Mouse (Mus musculus) ES-Bruce4 (cell line): ENCODE results near the gene Wdfy3. TPM values are rescaled to one million over a fixed set of nuclear protein-coding genes. Genes with fewer than 3 reads are reported as not detected.

Source experiments
- H3K27ac ChIP-seq: 2 replicates; pipeline ENCODE4 v1.5.1; 2012; ENCODE audit warnings: low read length, inconsistent platforms; ENCODE audit not compliant: insufficient read depth
- H3K27me3 ChIP-seq: 2 replicates; pipeline ENCODE4 v1.6.1; 2012; ENCODE audit warnings: mild to moderate bottlenecking, low read length, inconsistent platforms; ENCODE audit not compliant: control insufficient read depth, poor library complexity, insufficient read depth, severe bottlenecking
- H3K36me3 ChIP-seq: 2 replicates; pipeline ENCODE4 v1.6.1; 2012; ENCODE audit warnings: inconsistent platforms, mild to moderate bottlenecking, low read length, moderate library complexity; ENCODE audit not compliant: control insufficient read depth, poor library complexity, insufficient read depth, severe bottlenecking
- H3K4me1 ChIP-seq: one replicate; pipeline ENCODE4 v1.8.1; 2011; ENCODE audit warnings: low read length; ENCODE audit not compliant: control insufficient read depth, insufficient read depth
- H3K4me3 ChIP-seq: 2 replicates; pipeline ENCODE4 v1.5.1; 2011; ENCODE audit warnings: low read depth, mild to moderate bottlenecking, low read length
- H3K9ac ChIP-seq: 2 replicates; pipeline ENCODE4 v1.6.1; 2012; ENCODE audit warnings: low read depth, mild to moderate bottlenecking, inconsistent platforms; ENCODE audit not compliant: poor library complexity, severe bottlenecking
- H3K9me3 ChIP-seq: replicated peaks from 2 replicates; pipeline ENCODE4 v1.6.1; 2012; ENCODE audit warnings: mild to moderate bottlenecking, low read length, inconsistent platforms; ENCODE audit not compliant: control insufficient read depth, poor library complexity, insufficient read depth, severe bottlenecking
- CTCF ChIP-seq: IDR thresholded peaks from one replicate; pipeline ENCODE4 v1.8.1; 2011; ENCODE audit warnings: low read depth, low read length
- EP300 ChIP-seq: IDR thresholded peaks from 2 replicates; pipeline ENCODE4 v1.6.1; 2011; ENCODE audit warnings: low read depth, low read length; ENCODE audit not compliant: insufficient read depth
- POLR2A ChIP-seq: IDR thresholded peaks from one replicate; pipeline ENCODE4 v1.8.1; 2011; ENCODE audit warnings: low read length; ENCODE audit not compliant: insufficient read depth
- polyA plus RNA-seq: library from polyadenylated mRNA; stranded (reverse); fragments of >200 nt; gene quantifications from 2 replicates; pipeline ENCODE4 v1.2.4, GENCODE M21; 2011; ENCODE audit warnings: low read depth; ENCODE audit not compliant: missing spikeins, insufficient read depth, insufficient read length

Wdfy3 gene
- polyA plus RNA-seq, 1 experiment, result 20.2 TPM

- H3K4me3 ChIP-seq, result no peak overlapping the region
- no peaks in the 10 kb centered on the region for H3K4me1 ChIP-seq
- no peak overlapping the region for H3K9ac ChIP-seq
- no peak overlapping the region for H3K27ac ChIP-seq
- no peaks in the 10 kb centered on the region for H3K27me3 ChIP-seq
- no peaks in the 10 kb centered on the region for H3K9me3 ChIP-seq
- peaks cover 12% of the 10 kb centered on the region for H3K36me3 ChIP-seq
- TF ChIP-seq EP300 (no peak), CTCF (no peak), POLR2A (no peak)
These were observed 203.0 kb downstream of the Wdfy3 start for GRCm38 (mm10) chr5:101866722-101867121.

- Histone ChIP-seq H3K4me1 (no peaks in the 10 kb centered on the region), H3K9me3 (no peaks in the 10 kb centered on the region), H3K27ac (no peak overlapping the region), H3K9ac (no peak overlapping the region), H3K36me3 (peaks cover 4% of the 10 kb centered on the region; the same call in 1 of the 2 replicates), H3K27me3 (no peaks in the 10 kb centered on the region), H3K4me3 (no peak overlapping the region)
- TF ChIP-seq POLR2A (no peak), CTCF (no peak), EP300 (no peak)
These were observed 205.8 kb downstream of the Wdfy3 start for GRCm38 (mm10) chr5:101863946-101864345.

DNA sequence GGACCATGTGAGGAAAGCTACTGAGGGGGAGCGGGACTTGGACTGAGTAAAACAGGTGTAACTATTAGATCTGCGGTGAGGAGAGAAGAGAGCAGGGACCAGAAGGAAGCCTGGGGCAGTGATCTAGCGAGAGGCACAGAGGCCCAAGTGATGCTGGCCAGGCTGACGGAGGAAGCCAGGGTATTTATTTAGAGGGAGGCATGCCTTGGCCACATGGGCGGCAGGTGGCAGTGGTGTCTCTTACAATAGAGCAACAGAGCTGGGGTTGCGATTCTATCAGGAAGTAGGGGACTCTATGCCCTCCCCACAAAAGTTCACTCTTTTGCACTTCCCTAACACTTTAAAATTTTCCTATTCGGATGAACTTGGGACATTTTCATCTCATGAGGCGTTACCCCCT is 207.1 kb downstream of the Wdfy3 start:
- TF ChIP-seq CTCF, result peak; percentile 28
- TF ChIP-seq EP300, result no peak
- no peaks in the 10 kb centered on the region for H3K4me1 ChIP-seq
- no peaks in the 10 kb centered on the region for H3K27me3 ChIP-seq
- H3K36me3 ChIP-seq, result peaks cover 2% of the 10 kb centered on the region; the same call in 1 of the 2 replicates
- H3K9ac ChIP-seq, result no peak overlapping the region
- H3K4me3 ChIP-seq, result peak overlapping the region; percentile 7; the same call in 1 of the 2 replicates
- H3K27ac ChIP-seq, result no peak overlapping the region
- H3K9me3 ChIP-seq, result no peaks in the 10 kb centered on the region

- H3K4me1 ChIP-seq, result no peaks in the 10 kb centered on the region
- H3K9me3 ChIP-seq, result no peaks in the 10 kb centered on the region
- no peak for TF ChIP-seq CTCF
- 0 out of 2 replicates have a peak, but pooled peaks have one; percentile 26 for TF ChIP-seq EP300
- TF ChIP-seq POLR2A, result no peak
- no peak overlapping the region for H3K9ac ChIP-seq
- peak overlapping the region; percentile 13 for H3K4me3 ChIP-seq
- H3K27me3 ChIP-seq, result no peaks in the 10 kb centered on the region
- no peak overlapping the region for H3K27ac ChIP-seq
- H3K36me3 ChIP-seq, result peaks cover 2% of the 10 kb centered on the region; the same call in 1 of the 2 replicates
These were observed 207.7 kb downstream of the Wdfy3 start for GRCm38 (mm10) chr5:101861786-101862571.

DNA sequence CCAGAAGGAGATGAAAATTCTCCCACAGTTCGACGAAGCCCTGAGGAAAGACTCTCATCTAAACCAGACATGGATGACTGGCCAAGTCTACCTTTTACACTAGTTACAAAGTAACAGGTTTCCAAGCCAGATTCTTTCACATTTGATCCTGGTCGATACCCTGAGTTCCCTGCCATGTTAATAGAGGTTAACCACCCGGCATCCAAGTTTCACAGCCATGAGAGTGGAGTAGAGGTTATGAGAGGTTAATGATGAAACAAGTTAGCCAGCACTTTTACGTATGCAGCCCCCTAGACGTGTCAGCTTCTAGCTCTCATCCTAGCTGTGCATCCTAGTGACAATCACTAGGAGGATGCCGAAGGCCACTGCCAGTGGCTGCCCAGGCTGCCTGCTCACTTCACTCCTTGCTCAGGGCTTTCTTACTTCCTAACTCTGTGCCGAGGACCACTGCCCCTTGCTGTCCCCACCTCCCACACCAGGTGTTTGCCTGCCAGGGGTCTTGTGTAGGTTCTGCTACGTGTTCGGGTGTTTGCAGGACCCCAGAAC is 210.8 kb downstream of the Wdfy3 start:
- Histone ChIP-seq H3K9ac (no peak overlapping the region), H3K4me3 (no peak overlapping the region), H3K36me3 (peaks cover 3% of the 10 kb centered on the region; the same call in 1 of the 2 replicates), H3K4me1 (no peaks in the 10 kb centered on the region), H3K27me3 (no peaks in the 10 kb centered on the region), H3K27ac (no peak overlapping the region), H3K9me3 (no peaks in the 10 kb centered on the region)
- TF ChIP-seq POLR2A (no peak), EP300 (no peak), CTCF (no peak)

GRCm38 (mm10) chr5:101855475-101855874 is 214.2 kb downstream of the Wdfy3 start:
- H3K27me3 ChIP-seq, result no peaks in the 10 kb centered on the region
- H3K4me1 ChIP-seq, result peaks cover 3% of the 10 kb centered on the region
- no peak overlapping the region for H3K4me3 ChIP-seq
- TF ChIP-seq EP300 (no peak), CTCF (no peak), POLR2A (no peak)
- no peak overlapping the region for H3K9ac ChIP-seq
- H3K27ac ChIP-seq, result no peak overlapping the region
- H3K36me3 ChIP-seq, result peaks cover 3% of the 10 kb centered on the region; the same call in 1 of the 2 replicates
- no peaks in the 10 kb centered on the region for H3K9me3 ChIP-seq
